Mouse (Mus musculus) forebrain, embryonic 12.5 days (tissue): ENCODE measurements around the gene Wipf2. TPM values are rescaled to one million over a fixed set of nuclear protein-coding genes. Genes with fewer than 3 reads are reported as not detected.

Experiments
- ATAC-seq: fragments of 200-750 bp; cut with Nextera tagmentation; 2 replicates; pipeline ENCODE4 v1.8.0; 2017; ENCODE audit warnings: moderate TSS enrichment; ENCODE audit not compliant: low FRiP score
- H3K27ac ChIP-seq: fragments of 300-500 bp; sonication (generic); 2 replicates; pipeline ENCODE4 v1.5.1; 2016; ENCODE audit warnings: mild to moderate bottlenecking
- H3K27me3 ChIP-seq: fragments of 300-500 bp; sonication (generic); 2 replicates; pipeline ENCODE4 v1.6.1; 2016; ENCODE audit warnings: mild to moderate bottlenecking
- H3K36me3 ChIP-seq: fragments of 300-500 bp; sonication (generic); replicated peaks from 2 replicates; pipeline ENCODE4 v1.6.1; 2016; ENCODE audit warnings: mild to moderate bottlenecking
- H3K4me1 ChIP-seq: fragments of 300-500 bp; sonication (generic); 2 replicates; pipeline ENCODE4 v1.6.1; 2016
- H3K4me2 ChIP-seq: fragments of 300-500 bp; sonication (generic); 2 replicates; pipeline ENCODE4 v1.6.1; 2016; ENCODE audit warnings: mild to moderate bottlenecking, moderate library complexity
- H3K4me3 ChIP-seq: fragments of 300-500 bp; sonication (generic); replicated peaks from 2 replicates; pipeline ENCODE4 v1.5.1; 2016; ENCODE audit warnings: mild to moderate bottlenecking
- H3K9ac ChIP-seq: fragments of 300-500 bp; sonication (generic); 2 replicates; pipeline ENCODE4 v1.6.1; 2016; ENCODE audit warnings: mild to moderate bottlenecking
- H3K9me3 ChIP-seq: fragments of 300-500 bp; sonication (generic); 2 replicates; pipeline ENCODE4 v1.6.1; 2016
- WGBS: fragments of 180-500 bp; shearing (Covaris S2); methylation state at CpG from one replicate; pipeline ENCODE4 v1.1.7; 2016; 5-methylcytosine and 5-hydroxymethylcytosine counted together
- polyA plus RNA-seq: library from polyadenylated mRNA; unstranded; fragments of >200 nt; fragmentation: Nextera tagmentation; extraction: Ambion mirVana; gene quantifications from 2 replicates; pipeline ENCODE4 v1.2.1, GENCODE M21; 2016

The Wipf2 gene
- polyA plus RNA-seq, 1 experiment from 2014 or later: 4.8 TPM

DNA sequence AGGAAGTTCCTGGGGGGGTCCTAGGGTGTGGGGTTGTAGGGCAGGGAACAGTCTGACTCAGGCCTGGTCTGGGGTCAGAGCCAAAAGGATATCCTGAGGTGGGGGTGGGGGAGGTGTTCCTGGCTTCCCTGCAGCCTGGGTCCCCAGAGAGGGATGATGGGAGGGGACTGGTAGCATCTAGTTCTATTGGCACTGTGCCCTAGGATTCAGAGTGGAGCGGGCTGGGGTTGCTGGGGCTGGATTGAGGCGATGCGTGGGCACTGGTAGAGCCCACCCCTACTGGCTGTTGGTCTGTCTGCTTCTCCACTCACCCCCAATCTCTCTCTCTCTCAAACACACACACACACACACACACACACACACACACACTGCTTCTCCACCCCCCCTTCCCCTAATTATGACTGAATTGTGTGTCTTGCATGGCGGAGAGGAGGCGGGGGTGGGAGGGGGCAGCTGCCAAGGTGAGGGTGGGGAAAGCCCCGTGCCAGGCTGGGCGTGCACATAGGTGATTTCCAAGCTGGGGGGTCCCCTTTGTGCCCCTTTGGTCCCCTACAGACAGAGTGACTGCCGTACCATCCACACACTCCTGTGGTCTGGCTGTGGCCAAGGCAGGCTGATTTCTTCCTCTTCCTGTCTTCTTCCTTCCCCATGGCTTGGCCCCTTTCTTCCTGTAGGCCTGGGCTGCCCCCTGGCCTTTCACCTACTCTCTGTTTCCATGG is 79.6 kb downstream of the Wipf2 start:
- no peaks in the 10 kb centered on the region for H3K36me3 ChIP-seq
- H3K4me2 ChIP-seq: peak overlapping the region; percentile 93; the same call in 1 of the 2 replicates
- peak overlapping the region; percentile 65 for H3K9ac ChIP-seq
- H3K4me1 ChIP-seq: peaks cover 72% of the 10 kb centered on the region
- H3K4me3 ChIP-seq: no peak overlapping the region
- ATAC-seq: no peak
- WGBS: 61% methylated on average over 8 of the region's 8 CpGs
- no peaks in the 10 kb centered on the region for H3K9me3 ChIP-seq
- H3K27me3 ChIP-seq: peaks cover 13% of the 10 kb centered on the region
- H3K27ac ChIP-seq: peak overlapping the region; percentile 88

DNA sequence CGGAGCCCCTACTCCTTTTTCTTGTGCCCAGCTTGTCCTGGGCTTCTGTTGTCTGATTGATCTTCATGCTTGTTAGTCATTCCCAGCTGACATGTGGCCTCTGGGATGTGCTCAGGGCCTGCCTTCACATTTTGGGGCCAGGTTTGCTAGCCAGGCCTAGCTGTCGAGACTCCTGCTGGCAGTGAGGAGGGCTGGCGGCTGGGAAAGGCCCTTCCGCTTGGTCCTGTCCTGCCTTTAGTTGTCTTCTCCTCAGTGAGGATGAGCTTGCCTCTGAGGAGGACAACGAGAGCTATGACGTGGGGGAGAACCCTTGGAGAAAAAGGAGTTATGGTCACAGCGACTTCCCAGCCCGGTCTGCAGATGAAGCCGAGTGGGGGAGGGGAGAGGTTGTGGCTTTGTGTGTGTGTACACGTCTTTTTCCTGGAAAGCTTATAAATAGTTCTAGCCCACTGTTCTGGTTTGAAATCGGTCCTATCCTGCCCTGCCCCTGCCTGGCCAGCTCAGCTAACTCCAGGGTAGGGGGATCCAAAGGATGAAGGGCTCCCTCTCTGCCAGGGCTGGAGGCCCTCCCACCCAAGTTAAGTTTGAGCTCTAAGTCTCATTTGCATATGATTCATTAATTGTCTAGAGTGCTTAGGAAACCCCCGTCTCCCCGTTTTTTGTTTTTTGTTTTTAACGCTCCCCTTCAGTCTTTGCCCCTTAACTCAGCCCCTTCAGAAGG is 80.5 kb downstream of the Wipf2 start:
- no peak overlapping the region for H3K4me2 ChIP-seq
- no peak for ATAC-seq
- H3K4me3 ChIP-seq: no peak overlapping the region
- H3K27ac ChIP-seq: peak overlapping the region; percentile 88
- H3K27me3 ChIP-seq: peaks cover 4% of the 10 kb centered on the region
- peak overlapping the region; percentile 36; the same call in 1 of the 2 replicates for H3K9ac ChIP-seq
- 35% methylated on average over 14 of the region's 14 CpGs for WGBS
- H3K36me3 ChIP-seq: no peaks in the 10 kb centered on the region
- H3K4me1 ChIP-seq: peaks cover 64% of the 10 kb centered on the region
- no peaks in the 10 kb centered on the region for H3K9me3 ChIP-seq

DNA sequence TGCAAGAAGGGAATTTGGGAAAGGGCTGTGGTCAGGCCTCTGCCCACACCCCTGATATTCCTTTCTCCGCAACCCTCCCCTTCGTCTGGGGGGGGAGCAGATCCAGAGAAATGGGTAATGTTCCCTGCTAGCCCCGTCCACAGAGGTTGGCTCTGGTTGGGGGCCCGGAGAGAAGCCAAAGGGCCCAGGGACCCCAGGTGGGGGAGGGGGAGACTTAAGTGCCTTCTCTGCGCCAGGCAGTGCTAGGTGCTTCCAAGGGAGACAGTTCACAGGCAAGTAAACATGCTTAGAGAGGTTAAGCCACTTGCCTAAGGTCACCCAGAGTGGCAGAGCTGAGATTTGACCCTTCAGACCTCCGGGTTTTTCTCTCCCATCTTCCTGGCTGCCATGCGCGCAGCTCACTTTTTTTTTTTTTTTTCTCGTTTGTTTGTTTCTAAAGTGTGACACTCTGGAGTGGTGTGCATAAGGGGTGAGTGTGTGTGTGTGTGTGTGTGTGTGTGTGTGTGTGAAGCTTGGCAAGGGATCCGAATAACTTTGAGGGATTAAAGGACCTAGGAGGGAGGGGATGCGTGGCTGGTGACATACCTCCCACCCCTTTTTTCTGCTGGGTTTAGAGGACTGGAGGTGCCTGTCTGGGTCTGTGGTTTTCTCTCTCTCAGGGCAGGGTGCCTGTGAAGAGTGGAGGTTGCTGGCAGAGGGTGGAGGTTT is 81.6 kb downstream of the Wipf2 start:
- Histone ChIP-seq H3K4me1 (peaks cover 60% of the 10 kb centered on the region), H3K36me3 (no peaks in the 10 kb centered on the region), H3K9ac (no peak overlapping the region), H3K4me3 (no peak overlapping the region), H3K4me2 (no peak overlapping the region), H3K9me3 (no peaks in the 10 kb centered on the region), H3K27ac (no peak overlapping the region), H3K27me3 (no peaks in the 10 kb centered on the region)
- no peak for ATAC-seq
- 30% methylated on average over 11 of the region's 11 CpGs for WGBS

DNA sequence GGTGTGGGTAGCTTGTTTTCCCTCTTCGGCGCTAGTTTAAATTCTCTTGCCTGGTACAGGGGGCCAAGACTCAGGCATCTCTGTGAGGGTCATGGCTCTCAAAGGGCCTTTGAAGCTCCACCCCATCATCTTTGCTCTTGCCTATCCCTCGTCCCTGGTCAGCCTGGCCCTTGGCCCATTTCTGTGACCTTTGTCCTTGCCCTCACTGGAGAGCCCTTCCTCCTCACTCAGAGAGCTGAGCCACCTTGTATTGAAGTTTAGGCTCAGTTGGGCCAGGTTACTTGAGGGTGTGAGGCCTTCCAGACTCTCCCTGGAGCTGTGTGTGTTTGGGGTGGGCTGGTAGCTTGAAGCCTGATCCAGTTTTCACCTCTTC is 82.2 kb downstream of the Wipf2 start:
- H3K27ac ChIP-seq: no peak overlapping the region

DNA sequence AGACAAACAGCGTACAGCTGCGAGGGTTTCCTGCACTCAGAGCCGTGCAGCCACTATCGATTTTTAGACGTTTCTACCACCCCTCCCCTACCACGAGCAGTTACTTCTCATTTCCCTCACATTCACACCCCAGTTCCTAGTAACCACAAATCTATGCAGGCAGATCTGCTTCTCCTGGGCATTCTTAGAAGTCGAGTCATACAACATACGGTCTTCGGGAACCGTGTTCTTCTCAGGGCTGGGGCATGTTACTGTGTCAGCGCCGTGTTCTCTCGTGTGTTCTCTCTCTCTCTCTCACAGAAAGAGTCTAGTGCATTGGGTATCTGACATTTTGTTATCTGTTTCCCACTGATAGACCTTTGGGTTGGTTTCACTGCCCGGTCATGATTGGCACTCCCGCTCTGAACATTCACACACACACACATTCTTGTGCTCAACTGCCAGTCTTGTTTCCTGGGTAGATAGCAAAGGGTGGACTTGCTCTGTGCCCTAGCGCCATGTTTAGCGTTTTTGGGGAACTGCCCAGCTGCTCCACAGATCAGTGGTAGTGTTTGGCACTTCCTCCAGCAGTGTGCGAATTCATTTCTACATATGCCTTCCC is 84.6 kb downstream of the Wipf2 start:
- Histone ChIP-seq H3K27me3 (no peaks in the 10 kb centered on the region), H3K36me3 (0 out of 2 replicates have a peak, but pooled peaks cover 5% of the 10 kb centered on the region), H3K4me3 (no peak overlapping the region), H3K9ac (no peak overlapping the region), H3K4me2 (no peak overlapping the region), H3K4me1 (peaks cover 44% of the 10 kb centered on the region), H3K27ac (no peak overlapping the region), H3K9me3 (no peaks in the 10 kb centered on the region)
- 91% methylated on average over 18 of the region's 18 CpGs for WGBS
- no peak for ATAC-seq

More for the DNA sequence above, 82.2 kb downstream of the Wipf2 start:
- Histone ChIP-seq H3K4me3 (no peak overlapping the region), H3K27me3 (no peaks in the 10 kb centered on the region), H3K36me3 (0 out of 2 replicates have a peak, but pooled peaks cover 4% of the 10 kb centered on the region), H3K4me1 (peaks cover 55% of the 10 kb centered on the region), H3K9me3 (no peaks in the 10 kb centered on the region), H3K4me2 (no peak overlapping the region), H3K9ac (no peak overlapping the region)
- ATAC-seq: no peak
- WGBS: 67% methylated on average over 3 of the region's 3 CpGs

DNA sequence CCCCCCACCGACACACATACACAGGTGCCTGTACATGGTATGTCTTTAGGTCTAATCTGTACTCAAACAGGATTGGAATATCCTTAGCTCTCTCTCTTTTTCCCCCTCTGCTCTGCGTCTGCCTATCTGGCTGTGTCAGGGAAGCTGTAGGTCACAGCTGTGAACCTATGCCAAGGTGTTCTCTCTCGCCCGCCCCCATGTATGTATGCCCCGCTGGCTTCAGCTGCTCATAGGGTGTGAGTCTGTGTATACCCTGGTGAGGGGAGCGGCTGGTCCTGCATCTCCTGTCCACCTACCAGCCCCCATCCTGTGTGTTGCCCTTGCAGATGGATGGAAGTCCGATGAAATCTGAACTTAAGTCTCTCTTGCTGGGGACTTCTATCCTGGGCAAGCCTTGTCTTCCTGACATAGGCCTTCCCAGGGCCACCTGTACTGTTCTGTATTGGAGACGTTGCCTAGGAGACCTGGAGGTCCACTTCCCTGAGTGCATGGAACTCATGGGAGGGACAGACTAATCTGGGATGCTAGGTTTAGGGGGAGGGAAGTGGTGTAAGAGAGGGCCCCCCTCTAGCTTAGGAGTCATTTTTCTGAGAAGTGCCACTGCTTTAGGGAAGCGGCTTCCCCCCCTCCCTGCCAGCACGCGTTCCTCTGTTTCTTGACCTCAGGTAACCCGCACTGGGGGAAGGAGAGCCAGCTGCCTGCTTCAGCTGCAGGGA is 86.0 kb downstream of the Wipf2 start:
- peaks cover 44% of the 10 kb centered on the region for H3K4me1 ChIP-seq
- 70% methylated on average over 12 of the region's 12 CpGs for WGBS

DNA sequence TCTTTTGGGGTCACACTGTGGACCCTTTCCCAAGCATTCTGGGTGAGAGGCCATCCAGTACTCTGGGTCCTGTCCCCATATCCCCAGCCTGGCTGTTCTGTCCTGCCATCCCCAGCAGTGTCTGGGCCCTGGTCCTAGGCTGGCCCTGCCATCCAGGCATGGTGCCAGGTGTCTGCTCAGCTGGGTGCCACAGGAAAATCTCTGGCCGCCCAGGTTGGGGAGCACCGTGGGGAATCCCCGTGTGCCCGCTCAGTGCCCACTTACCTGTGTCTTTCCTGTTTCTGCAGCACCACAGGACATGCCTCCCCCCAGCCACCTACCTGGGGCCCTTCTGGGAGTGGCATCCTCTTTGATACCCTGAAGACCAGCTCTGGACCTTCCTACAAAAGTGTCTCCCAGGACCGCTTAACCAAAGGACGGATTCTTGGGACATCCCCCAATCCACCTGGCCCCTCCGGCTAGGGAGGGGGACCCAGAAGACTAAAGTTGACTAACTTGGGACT is 86.6 kb downstream of the Wipf2 start:
- no peak overlapping the region for H3K4me3 ChIP-seq
- no peak overlapping the region for H3K4me2 ChIP-seq
- WGBS: 83% methylated on average over 7 of the region's 7 CpGs
- H3K27me3 ChIP-seq: no peaks in the 10 kb centered on the region
- no peak overlapping the region for H3K9ac ChIP-seq
- H3K4me1 ChIP-seq: peaks cover 44% of the 10 kb centered on the region
- 0 out of 2 replicates have a peak, but pooled peaks cover 5% of the 10 kb centered on the region for H3K36me3 ChIP-seq
- H3K9me3 ChIP-seq: no peaks in the 10 kb centered on the region
- ATAC-seq: no peak
- no peak overlapping the region for H3K27ac ChIP-seq

More for the DNA sequence above, 86.0 kb downstream of the Wipf2 start:
- Histone ChIP-seq H3K9ac (no peak overlapping the region), H3K4me2 (no peak overlapping the region), H3K27me3 (no peaks in the 10 kb centered on the region), H3K27ac (no peak overlapping the region), H3K9me3 (no peaks in the 10 kb centered on the region), H3K36me3 (0 out of 2 replicates have a peak, but pooled peaks cover 5% of the 10 kb centered on the region), H3K4me3 (no peak overlapping the region)
- no peak for ATAC-seq

DNA sequence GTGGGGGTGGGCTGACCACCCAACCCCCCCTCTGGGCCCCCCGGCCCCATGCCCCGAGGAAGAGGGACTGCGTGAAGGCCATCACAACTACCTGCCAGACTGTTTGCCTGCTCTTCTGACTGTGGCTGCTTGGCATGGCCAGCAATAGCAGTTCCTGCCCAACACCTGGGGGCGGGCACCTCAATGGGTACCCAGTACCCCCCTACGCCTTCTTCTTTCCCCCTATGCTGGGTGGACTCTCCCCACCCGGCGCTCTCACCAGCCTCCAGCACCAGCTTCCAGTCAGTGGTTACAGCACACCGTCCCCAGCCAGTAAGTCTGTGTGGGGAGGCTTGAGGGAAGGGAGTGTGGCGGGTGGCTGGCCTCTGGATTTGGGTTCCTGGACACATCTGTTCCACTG is 87.0 kb downstream of the Wipf2 start:
- no peak for ATAC-seq
- Histone ChIP-seq H3K27ac (no peak overlapping the region), H3K4me2 (no peak overlapping the region), H3K4me1 (peaks cover 45% of the 10 kb centered on the region), H3K27me3 (no peaks in the 10 kb centered on the region), H3K9me3 (no peaks in the 10 kb centered on the region), H3K9ac (no peak overlapping the region), H3K36me3 (0 out of 2 replicates have a peak, but pooled peaks cover 5% of the 10 kb centered on the region), H3K4me3 (no peak overlapping the region)
- 85% methylated on average over 9 of the region's 9 CpGs for WGBS

DNA sequence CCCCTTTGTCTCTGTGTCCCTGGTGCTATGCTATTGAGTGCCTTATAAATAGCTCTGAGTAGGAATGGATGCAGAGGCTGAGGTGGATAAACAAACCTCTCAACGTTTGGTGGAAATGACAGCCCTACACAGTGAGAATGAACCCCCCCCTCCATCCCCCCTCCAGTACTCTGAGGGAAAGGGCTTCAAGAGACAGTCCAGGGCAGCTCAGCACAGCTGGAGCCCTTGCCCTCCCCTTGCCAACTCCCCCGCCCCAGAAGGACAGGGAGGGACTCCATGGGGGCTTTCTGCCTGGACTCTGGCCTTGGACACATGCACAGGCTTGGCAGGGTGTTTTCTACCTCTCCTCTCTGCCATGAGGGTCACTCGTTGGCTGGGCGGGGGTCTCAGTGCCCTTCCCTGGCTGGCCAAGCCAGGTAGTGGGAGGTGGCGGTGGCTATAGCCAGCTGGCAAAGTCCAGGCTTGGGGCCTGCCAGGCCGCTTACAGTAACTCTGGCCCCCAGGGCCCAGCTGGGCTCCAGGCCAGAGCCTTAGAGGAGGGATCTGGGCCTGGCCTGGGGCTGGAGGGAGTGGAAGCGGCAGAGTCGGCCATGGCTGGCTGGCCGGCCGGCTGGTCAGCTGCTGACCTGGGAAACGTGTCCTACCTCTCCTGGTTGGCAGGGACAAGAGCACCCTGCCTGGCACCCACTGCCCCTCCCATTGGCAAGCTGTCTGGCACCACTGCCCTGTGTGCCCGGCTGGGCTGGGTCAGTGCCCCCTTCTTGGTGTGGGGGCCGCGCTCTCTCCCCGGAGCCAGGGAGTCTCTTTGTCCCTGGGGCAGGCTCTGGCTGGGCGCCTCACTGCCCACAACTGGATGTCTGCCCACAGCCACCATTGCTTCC is 87.8 kb downstream of the Wipf2 start:
- Histone ChIP-seq H3K27ac (peak overlapping the region; percentile 63), H3K36me3 (0 out of 2 replicates have a peak, but pooled peaks cover 5% of the 10 kb centered on the region), H3K4me2 (no peak overlapping the region), H3K4me3 (no peak overlapping the region), H3K9ac (no peak overlapping the region), H3K27me3 (no peaks in the 10 kb centered on the region), H3K9me3 (no peaks in the 10 kb centered on the region), H3K4me1 (peaks cover 51% of the 10 kb centered on the region)
- ATAC-seq: no peak
- 69% methylated on average over 16 of the region's 16 CpGs for WGBS

DNA sequence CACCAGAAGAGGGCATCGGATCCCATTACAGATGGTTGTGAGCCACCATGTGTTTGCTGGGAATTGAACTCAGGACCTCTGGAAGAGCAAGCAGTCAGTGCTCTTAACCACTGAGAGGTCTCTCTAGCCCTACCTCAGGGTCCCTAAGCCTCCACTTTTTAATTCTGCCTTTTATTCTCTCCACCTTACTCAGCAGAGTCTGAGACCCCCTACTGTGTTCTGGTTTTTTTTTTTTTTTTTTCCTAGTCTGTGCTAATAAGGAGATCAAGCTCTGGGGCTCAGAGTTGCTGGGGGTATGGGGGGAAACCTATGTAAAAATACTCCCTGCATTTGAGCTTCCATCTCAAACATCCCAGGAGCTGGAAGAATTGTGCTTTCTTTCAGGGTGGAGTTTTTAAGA is 88.7 kb downstream of the Wipf2 start:
- H3K4me2 ChIP-seq: no peak overlapping the region
- H3K9ac ChIP-seq: no peak overlapping the region
- peaks cover 51% of the 10 kb centered on the region for H3K4me1 ChIP-seq
- H3K27ac ChIP-seq: no peak overlapping the region
- H3K4me3 ChIP-seq: no peak overlapping the region
- H3K27me3 ChIP-seq: no peaks in the 10 kb centered on the region
- H3K9me3 ChIP-seq: no peaks in the 10 kb centered on the region
- ATAC-seq: no peak
- 53% methylated on average over 1 of the region's 1 CpGs for WGBS
- H3K36me3 ChIP-seq: 0 out of 2 replicates have a peak, but pooled peaks cover 5% of the 10 kb centered on the region

DNA sequence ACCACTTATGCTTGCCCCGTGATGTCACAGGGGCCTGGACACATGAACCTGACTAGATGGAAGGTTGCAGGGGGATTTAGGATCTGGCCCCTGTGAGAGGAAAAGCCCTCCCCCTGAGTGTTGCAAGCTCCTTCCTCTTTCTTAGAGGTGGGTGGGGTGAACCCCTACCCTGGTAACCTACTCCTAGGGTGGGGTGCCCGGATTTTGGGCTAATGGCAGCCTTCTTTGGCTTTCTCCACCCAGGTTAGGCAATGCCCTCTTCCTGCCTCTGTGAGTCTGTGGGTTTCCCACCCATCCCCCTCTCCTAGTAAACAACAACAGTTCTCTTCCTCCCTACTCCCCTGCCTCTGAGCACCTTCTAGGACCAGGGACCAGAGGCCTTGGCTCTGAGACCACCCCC is 89.3 kb downstream of the Wipf2 start:
- Histone ChIP-seq H3K9me3 (no peaks in the 10 kb centered on the region), H3K9ac (no peak overlapping the region), H3K36me3 (0 out of 2 replicates have a peak, but pooled peaks cover 5% of the 10 kb centered on the region), H3K4me1 (peaks cover 51% of the 10 kb centered on the region), H3K4me3 (no peak overlapping the region), H3K4me2 (no peak overlapping the region), H3K27ac (no peak overlapping the region), H3K27me3 (no peaks in the 10 kb centered on the region)
- ATAC-seq: no peak
- 65% methylated on average over 2 of the region's 2 CpGs for WGBS
